Mouse (Mus musculus) embryonic facial prominence, embryonic 14.5 days (tissue): ENCODE measurements around the gene BC034090. TPM values are rescaled to one million over a fixed set of nuclear protein-coding genes. Genes with fewer than 3 reads are reported as not detected.

Experiments used
- ATAC-seq: fragments of 200-750 bp; cut with Nextera tagmentation; 2 replicates; pipeline ENCODE4 v1.8.0; 2017; ENCODE audit warnings: low read depth, moderate number of reproducible peaks, moderate TSS enrichment
- DNase-seq: peaks from one replicate; pipeline ENCODE4 v3.0.0-alpha.2; 2015; ENCODE audit warnings: low spot score
- H3K27ac ChIP-seq: fragments of 300-500 bp; sonication (generic); replicated peaks from 2 replicates; pipeline ENCODE4 v1.5.1; 2014; ENCODE audit warnings: low read depth, mild to moderate bottlenecking, low read length, moderate library complexity
- H3K27me3 ChIP-seq: fragments of 300-500 bp; sonication (generic); replicated peaks from 2 replicates; pipeline ENCODE4 v1.6.1; 2014; ENCODE audit warnings: low read length; ENCODE audit not compliant: control insufficient read depth, insufficient read depth
- H3K36me3 ChIP-seq: fragments of 300-500 bp; sonication (generic); 2 replicates; pipeline ENCODE4 v1.6.1; 2014; ENCODE audit warnings: low read length, mixed read lengths; ENCODE audit not compliant: control insufficient read depth, insufficient read depth
- H3K4me1 ChIP-seq: fragments of 300-500 bp; sonication (generic); 2 replicates; pipeline ENCODE4 v1.6.1; 2014; ENCODE audit warnings: antibody characterized with exemption, low read length; ENCODE audit not compliant: control insufficient read depth, insufficient read depth
- H3K4me2 ChIP-seq: fragments of 300-500 bp; sonication (generic); 2 replicates; pipeline ENCODE4 v1.6.1; 2014; ENCODE audit warnings: low read depth, mild to moderate bottlenecking, low read length, moderate library complexity, mixed read lengths
- H3K4me3 ChIP-seq: fragments of 300-500 bp; sonication (generic); 2 replicates; pipeline ENCODE4 v1.5.1; 2014; ENCODE audit warnings: low read depth, mild to moderate bottlenecking, low read length
- H3K9ac ChIP-seq: fragments of 300-500 bp; sonication (generic); 2 replicates; pipeline ENCODE4 v1.6.1; 2014; ENCODE audit warnings: low read depth, mild to moderate bottlenecking, low read length, moderate library complexity, mixed read lengths
- H3K9me3 ChIP-seq: fragments of 300-500 bp; sonication (generic); 2 replicates; pipeline ENCODE4 v1.6.1; 2016; ENCODE audit warnings: low read length; ENCODE audit not compliant: control insufficient read depth
- WGBS: fragments of 180-500 bp; shearing (Covaris S2); extraction: QIAGEN DNeasy Blood & Tissue Kit; methylation state at CpG from one replicate; pipeline ENCODE4 v1.1.7; 2014; 5-methylcytosine and 5-hydroxymethylcytosine counted together
- polyA plus RNA-seq: library from polyadenylated mRNA; unstranded; fragments of >200 nt; fragmentation: Nextera tagmentation; extraction: Ambion mirVana; gene quantifications from 2 replicates; pipeline ENCODE4 v1.2.1, GENCODE M21; 2014

The BC034090 gene
- polyA plus RNA-seq, 1 experiment from 2014 or later, result 4.6 TPM

DNA sequence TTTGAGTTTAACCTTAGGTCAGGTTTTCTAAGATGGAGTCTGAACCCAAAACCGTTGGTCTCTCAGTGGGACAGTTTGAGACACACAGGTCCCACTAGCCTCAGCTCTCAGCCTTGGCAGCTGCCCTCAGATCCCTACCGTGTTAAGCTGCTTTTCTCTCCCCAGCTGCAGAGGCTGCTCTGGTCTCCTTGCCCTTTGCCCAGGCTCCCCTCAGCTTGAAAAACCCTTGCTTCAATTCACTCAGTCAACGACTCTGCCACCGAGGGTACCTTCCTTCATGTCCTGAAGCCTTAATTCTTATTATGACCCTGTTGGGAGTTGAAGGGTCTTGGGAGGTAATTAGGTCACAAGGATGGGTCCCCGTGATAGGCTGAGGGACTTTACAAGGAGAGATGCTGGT is 5.7 kb upstream of the BC034090 start:
- no peak for ATAC-seq
- WGBS, result 46% methylated on average over 5 of the region's 5 CpGs

DNA sequence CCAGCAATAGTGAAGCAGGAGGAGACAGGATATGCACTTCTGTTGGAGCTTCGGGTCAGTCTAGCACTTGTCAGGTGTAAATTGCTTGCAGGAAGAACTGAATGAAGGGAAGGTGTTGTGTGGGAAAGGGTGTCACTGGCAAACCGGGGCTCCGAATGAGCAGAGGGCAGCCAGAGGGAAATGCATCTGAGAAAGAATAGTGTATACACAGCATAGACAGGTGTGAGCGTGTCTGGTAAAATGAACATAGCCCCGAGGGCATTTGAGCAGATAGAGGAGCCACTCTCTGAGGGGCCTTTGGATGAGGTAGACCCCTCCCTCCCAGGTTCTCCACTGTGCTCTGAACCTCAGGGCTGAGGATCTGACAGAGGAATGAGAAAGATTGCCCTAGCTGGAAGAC is 3.8 kb upstream of the BC034090 start:
- no peak for DNase-seq
- WGBS, result 52% methylated on average over 5 of the region's 5 CpGs
- H3K36me3 ChIP-seq, result no peaks in the 10 kb centered on the region
- no peak overlapping the region for H3K4me2 ChIP-seq
- no peak for ATAC-seq
- no peaks in the 10 kb centered on the region for H3K27me3 ChIP-seq
- no peak overlapping the region for H3K4me3 ChIP-seq
- H3K9ac ChIP-seq, result no peak overlapping the region
- H3K27ac ChIP-seq, result no peak overlapping the region
- H3K4me1 ChIP-seq, result no peaks in the 10 kb centered on the region
- H3K9me3 ChIP-seq, result no peaks in the 10 kb centered on the region

More for the DNA sequence above, 5.7 kb upstream of the BC034090 start:
- H3K36me3 ChIP-seq, result no peaks in the 10 kb centered on the region
- no peak overlapping the region for H3K4me2 ChIP-seq
- H3K9ac ChIP-seq, result no peak overlapping the region
- H3K27ac ChIP-seq, result no peak overlapping the region
- no peaks in the 10 kb centered on the region for H3K27me3 ChIP-seq
- DNase-seq, result no peak
- H3K4me3 ChIP-seq, result no peak overlapping the region
- H3K9me3 ChIP-seq, result no peaks in the 10 kb centered on the region
- H3K4me1 ChIP-seq, result no peaks in the 10 kb centered on the region

DNA sequence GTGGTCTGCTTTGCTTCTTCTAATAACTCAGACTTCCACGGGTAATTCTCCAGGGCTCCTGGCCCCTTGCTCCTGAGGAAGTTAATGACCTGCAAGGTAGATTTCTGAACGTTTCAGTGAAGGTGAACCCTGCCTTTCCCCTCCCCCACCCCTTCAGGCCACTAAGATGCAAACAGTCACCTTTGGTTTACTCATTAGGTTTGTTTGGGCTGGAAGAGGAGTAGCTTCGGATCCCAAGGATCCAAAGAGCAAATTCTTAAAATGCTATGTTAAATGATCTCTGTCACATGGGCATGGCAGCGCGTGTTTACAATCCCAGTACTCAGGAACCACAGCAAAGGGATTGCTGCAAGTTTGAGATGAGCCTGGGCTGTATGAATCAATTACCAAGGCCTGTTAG is 3.2 kb upstream of the BC034090 start:
- Histone ChIP-seq H3K27me3 (no peaks in the 10 kb centered on the region), H3K36me3 (no peaks in the 10 kb centered on the region), H3K27ac (no peak overlapping the region), H3K4me3 (no peak overlapping the region), H3K4me1 (no peaks in the 10 kb centered on the region), H3K9me3 (no peaks in the 10 kb centered on the region), H3K4me2 (no peak overlapping the region), H3K9ac (no peak overlapping the region)
- 22% methylated on average over 5 of the region's 5 CpGs for WGBS
- no peak for DNase-seq
- ATAC-seq, result no peak

- Histone ChIP-seq H3K4me1 (no peaks in the 10 kb centered on the region), H3K4me2 (peak overlapping the region; percentile 85), H3K36me3 (peaks cover 12% of the 10 kb centered on the region; the same call in 1 of the 2 replicates), H3K9ac (peak overlapping the region; percentile 93; the same call in 1 of the 2 replicates), H3K27ac (no peak overlapping the region), H3K9me3 (no peaks in the 10 kb centered on the region), H3K27me3 (no peaks in the 10 kb centered on the region), H3K4me3 (0 out of 2 replicates have a peak overlapping the region, but pooled peaks have one; percentile 66)
- 65% methylated on average over 6 of the region's 7 CpGs for WGBS
- ATAC-seq (no peak), DNase-seq (no peak)
Measured at GRCm38 (mm10) chr1:155245516-155245915, 1.3 kb upstream of the BC034090 start.

DNA sequence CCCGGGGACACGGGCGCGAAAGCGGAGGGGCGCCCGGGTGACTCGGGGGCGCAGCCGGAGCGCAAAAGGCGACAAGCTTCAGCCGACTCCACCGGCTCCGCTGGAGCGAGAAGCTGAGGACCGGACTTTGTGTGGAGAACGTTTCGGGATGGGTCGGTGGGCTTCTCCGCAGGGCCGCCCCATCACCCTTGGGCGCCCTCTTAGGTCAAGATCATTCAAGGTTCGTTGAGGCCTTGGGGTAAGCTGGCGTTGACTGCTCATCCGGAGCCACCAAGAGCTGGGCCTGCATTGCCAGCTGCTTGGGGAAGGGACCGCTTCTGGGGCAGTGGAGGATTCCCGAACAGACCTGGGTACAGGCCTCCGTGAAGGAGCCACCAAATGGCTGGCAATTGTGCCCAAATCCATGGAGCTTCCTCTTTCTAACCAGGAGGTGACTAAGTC is 547 bp upstream of the BC034090 start:
- DNase-seq, result peak; percentile 31
- Histone ChIP-seq H3K27ac (peak overlapping the region; percentile 81), H3K9me3 (no peaks in the 10 kb centered on the region), H3K4me1 (no peaks in the 10 kb centered on the region), H3K4me3 (peak overlapping the region; percentile 66), H3K9ac (peak overlapping the region; percentile 93), H3K27me3 (no peaks in the 10 kb centered on the region), H3K4me2 (peak overlapping the region; percentile 85), H3K36me3 (peaks cover 18% of the 10 kb centered on the region; the same call in 1 of the 2 replicates)
- 8% methylated on average over 16 of the region's 29 CpGs for WGBS
- peak; percentile 38 for ATAC-seq

DNA sequence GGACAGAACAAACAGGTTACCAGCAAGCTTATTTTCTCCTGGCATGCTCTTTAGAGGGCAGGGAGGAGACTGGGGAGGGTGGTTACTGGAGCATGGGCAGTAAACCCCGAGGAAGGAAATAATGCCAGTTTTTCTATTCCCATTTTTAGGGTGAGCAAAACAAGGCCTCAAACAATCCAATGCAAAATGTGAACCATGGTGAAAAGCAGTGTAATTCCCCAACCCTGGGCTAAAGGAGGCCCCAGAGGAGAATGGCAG is 1.8 kb downstream of the BC034090 start:
- Histone ChIP-seq H3K27ac (no peak overlapping the region), H3K4me3 (no peak overlapping the region), H3K9ac (no peak overlapping the region), H3K9me3 (no peaks in the 10 kb centered on the region), H3K4me2 (no peak overlapping the region), H3K36me3 (peaks cover 18% of the 10 kb centered on the region; the same call in 1 of the 2 replicates), H3K4me1 (peaks cover 5% of the 10 kb centered on the region; the same call in 1 of the 2 replicates), H3K27me3 (no peaks in the 10 kb centered on the region)
- DNase-seq (no peak), ATAC-seq (no peak)
- 80% methylated on average over 1 of the region's 1 CpGs for WGBS

DNA sequence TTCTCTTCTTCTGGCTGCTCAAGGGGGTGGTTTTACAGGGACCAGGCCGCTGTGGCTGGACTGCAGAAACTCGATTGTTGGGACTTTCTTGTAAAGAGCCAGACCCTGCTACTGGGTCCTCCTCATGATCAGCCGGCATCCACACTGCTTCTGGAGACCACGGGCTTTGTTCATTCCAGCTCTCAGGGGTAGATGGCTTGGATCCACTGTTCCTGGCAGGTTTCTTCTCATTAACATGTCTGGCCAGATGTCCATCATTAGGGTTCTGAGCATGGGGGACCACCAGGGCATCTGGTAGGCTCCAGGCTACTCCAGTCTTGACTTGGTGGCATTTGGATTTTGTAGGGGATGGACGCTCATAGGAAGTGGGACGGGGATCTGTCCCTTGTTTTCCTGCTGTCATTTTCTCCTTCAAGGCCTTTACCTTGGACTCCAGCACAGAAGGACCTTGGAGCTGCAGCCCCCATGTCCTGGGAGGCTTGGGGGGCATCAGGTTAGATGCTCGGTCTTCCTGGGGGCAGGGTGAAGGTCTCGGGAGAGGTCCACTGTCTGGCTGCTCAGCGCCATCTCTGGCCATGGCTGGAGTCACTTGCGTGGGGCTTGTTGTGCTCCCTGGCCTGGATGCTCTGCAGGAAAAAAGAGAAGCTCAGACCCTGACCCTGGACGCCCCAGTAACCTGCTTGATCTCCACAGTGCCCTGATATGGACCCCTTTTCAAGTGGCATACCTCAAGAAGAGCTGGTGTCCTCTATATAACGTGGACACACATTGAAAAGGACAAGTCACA is 2.4 kb downstream of the BC034090 start:
- Histone ChIP-seq H3K36me3 (peaks cover 18% of the 10 kb centered on the region; the same call in 1 of the 2 replicates), H3K27ac (no peak overlapping the region), H3K4me3 (no peak overlapping the region), H3K4me2 (no peak overlapping the region), H3K27me3 (no peaks in the 10 kb centered on the region), H3K9ac (no peak overlapping the region), H3K4me1 (peaks cover 8% of the 10 kb centered on the region; the same call in 1 of the 2 replicates), H3K9me3 (no peaks in the 10 kb centered on the region)
- ATAC-seq (no peak), DNase-seq (no peak)
- 71% methylated on average over 11 of the region's 12 CpGs for WGBS

DNA sequence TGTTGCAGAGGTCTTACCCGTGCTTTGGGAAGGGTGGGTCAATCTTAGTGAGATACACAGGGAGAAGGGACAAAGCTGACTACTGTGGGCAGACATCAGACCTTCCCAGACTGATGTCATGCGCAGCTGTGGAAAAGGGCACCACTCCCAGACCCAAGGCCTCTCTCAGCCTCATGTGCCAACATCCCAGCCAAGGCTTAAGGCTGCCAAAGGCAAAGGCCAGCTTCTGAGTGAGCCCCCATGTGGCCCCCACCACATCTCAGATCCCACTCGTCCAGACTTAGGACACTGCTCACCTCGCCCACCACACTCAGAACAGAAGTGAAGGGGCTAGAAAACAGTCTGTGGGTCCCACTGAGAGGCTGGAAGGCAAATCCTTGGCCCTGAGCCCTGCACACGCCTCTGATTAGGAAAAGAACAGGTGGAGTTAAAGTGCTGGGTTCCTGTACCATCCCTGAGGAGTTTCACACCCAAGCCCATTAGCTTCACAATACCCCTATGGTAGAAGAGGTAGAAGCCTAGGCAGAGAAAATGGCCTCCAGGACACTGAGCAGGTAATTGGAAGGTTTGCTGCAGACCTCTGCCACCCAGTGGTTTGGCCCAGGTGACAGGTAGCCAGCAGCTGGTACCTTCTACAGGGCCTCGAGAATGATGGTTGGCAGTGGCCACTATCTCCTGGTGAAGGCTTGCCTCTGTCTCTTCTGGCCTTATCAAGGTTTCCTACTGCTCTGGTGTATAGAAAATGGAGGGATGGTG is 4.1 kb downstream of the BC034090 start:
- Histone ChIP-seq H3K36me3 (peaks cover 18% of the 10 kb centered on the region; the same call in 1 of the 2 replicates), H3K9ac (no peak overlapping the region), H3K4me1 (peaks cover 21% of the 10 kb centered on the region), H3K4me2 (no peak overlapping the region), H3K27ac (no peak overlapping the region), H3K4me3 (no peak overlapping the region), H3K27me3 (no peaks in the 10 kb centered on the region), H3K9me3 (no peaks in the 10 kb centered on the region)
- 77% methylated on average over 6 of the region's 6 CpGs for WGBS
- no peak for ATAC-seq
- no peak for DNase-seq
